Mouse (Mus musculus): Measurements from ENCODE around the gene Ceacam19. TPM values are rescaled to one million over a fixed set of nuclear protein-coding genes. Genes with fewer than 3 reads are reported as not detected.
A peak's percentile ranks its signal among the peaks of the same experiment; 100 is the strongest.

Gene Ceacam19
- polyA plus RNA-seq, 1 experiment from 2014 or later, result not detected

GRCm38 (mm10) chr7:19923354-19923753 is 35.6 kb upstream of the Ceacam19 start:
- no peak overlapping the region for H3K4me2 ChIP-seq (replicated peaks; ENCODE audit: low read depth)
- no peak for TF ChIP-seq CTCF (IDR thresholded peaks at IDR 0.05; ENCODE audit: low read depth)
- no peak overlapping the region for H3K27ac ChIP-seq (ENCODE audit: low read depth, low read length)
- 56% methylated on average over 2 of the region's 2 CpGs for WGBS
- no peaks in the 10 kb centered on the region for H3K9me3 ChIP-seq (ENCODE audit: control insufficient read depth)
- no peak for ATAC-seq
- no peak overlapping the region for H3K4me3 ChIP-seq (ENCODE audit: low read depth, low read length)
- H3K36me3 ChIP-seq (ENCODE audit: control insufficient read depth, insufficient read depth), result peaks cover 3% of the 10 kb centered on the region; the same call in 1 of the 2 replicates
- no peaks in the 10 kb centered on the region for H3K27me3 ChIP-seq (replicated peaks; ENCODE audit: control insufficient read depth, insufficient read depth, low read length)
- H3K9ac ChIP-seq (ENCODE audit: low read depth, low read length), result no peak overlapping the region
- H3K4me1 ChIP-seq (replicated peaks; ENCODE audit: control insufficient read depth, insufficient read depth, low read length), result peaks cover 4% of the 10 kb centered on the region; the same call in 1 of the 2 replicates

GRCm38 (mm10) chr7:19920506-19921261 is 32.9 kb upstream of the Ceacam19 start, which contains the start of gene Pvr:
Gene Pvr (minus strand): TSS chr7:19921160.
- WGBS, result under 1% methylated on average over 58 of the region's 60 CpGs
- H3K4me3 ChIP-seq (ENCODE audit: low read depth, low read length), result peak within 1 kb of the TSS; percentile 79
- peak; percentile 92 for ATAC-seq
- H3K36me3 ChIP-seq (ENCODE audit: control insufficient read depth, insufficient read depth), result peaks cover 28% of the 10 kb centered on the region
- H3K27ac ChIP-seq (ENCODE audit: low read depth, low read length), result peak within 1 kb of the TSS; percentile 93
- no peaks in the 10 kb centered on the region for H3K27me3 ChIP-seq (replicated peaks; ENCODE audit: control insufficient read depth, insufficient read depth, low read length)
- peaks cover 4% of the 10 kb centered on the region; the same call in 1 of the 2 replicates for H3K4me1 ChIP-seq (replicated peaks; ENCODE audit: control insufficient read depth, insufficient read depth, low read length)
- H3K9me3 ChIP-seq (ENCODE audit: control insufficient read depth), result no peaks in the 10 kb centered on the region
- H3K4me2 ChIP-seq (replicated peaks; ENCODE audit: low read depth), result peak within 1 kb of the TSS; percentile 90
- peak; percentile 58 for TF ChIP-seq CTCF (IDR thresholded peaks at IDR 0.05; ENCODE audit: low read depth)
- peak within 1 kb of the TSS; percentile 90 for H3K9ac ChIP-seq (ENCODE audit: low read depth, low read length)

DNA sequence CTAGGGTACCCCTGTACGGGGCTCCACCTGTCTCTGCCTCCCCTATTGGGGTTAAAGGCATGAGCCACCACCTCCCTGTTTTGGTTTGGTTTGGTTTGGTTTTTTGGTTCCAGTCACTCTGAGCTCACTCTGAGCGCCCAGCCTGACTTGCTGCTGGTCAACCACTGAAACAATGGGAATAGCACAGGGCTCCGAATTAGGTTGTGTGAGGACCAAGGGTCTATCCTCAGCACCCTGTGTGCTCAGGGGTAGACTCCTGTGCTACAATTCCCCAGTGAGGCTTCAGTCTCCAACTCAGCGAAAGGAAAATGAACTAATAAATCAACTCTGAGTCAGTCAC is 32.4 kb upstream of the Ceacam19 start:
- Histone ChIP-seq H3K9me3 (ENCODE audit: control insufficient read depth) (no peaks in the 10 kb centered on the region), H3K36me3 (ENCODE audit: control insufficient read depth, insufficient read depth) (peaks cover 34% of the 10 kb centered on the region), H3K9ac (ENCODE audit: low read depth, low read length) (peak overlapping the region; percentile 90), H3K27me3 (replicated peaks; ENCODE audit: control insufficient read depth, insufficient read depth, low read length) (no peaks in the 10 kb centered on the region), H3K4me2 (replicated peaks; ENCODE audit: low read depth) (peak overlapping the region; percentile 90), H3K4me1 (replicated peaks; ENCODE audit: control insufficient read depth, insufficient read depth, low read length) (peaks cover 4% of the 10 kb centered on the region; the same call in 1 of the 2 replicates), H3K4me3 (ENCODE audit: low read depth, low read length) (peak overlapping the region; percentile 79), H3K27ac (ENCODE audit: low read depth, low read length) (peak overlapping the region; percentile 93)
- TF ChIP-seq CTCF (IDR thresholded peaks at IDR 0.05; ENCODE audit: low read depth), result no peak
- WGBS, result 27% methylated on average over 4 of the region's 4 CpGs
- no peak for ATAC-seq

DNA sequence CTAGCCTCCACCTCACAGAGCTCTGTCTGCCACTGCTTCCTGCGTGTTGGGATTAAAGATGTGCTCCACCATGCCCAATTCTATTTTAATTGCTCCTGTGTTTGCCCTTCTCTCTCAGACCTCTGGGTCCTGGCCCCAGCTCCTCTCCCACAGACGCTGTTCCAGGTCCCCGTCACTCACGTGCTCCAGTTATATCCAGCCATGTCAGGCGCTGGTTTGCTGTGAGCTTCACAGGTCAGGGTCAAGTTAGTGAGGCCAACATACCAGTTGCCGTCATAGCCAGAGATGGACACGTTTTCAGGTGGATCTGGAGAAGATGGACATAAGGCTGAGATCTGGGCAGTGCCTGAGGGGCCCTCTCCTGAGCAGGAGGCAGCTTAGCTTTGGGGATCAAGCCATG is 26.8 kb upstream of the Ceacam19 start:
- no peak overlapping the region for H3K4me2 ChIP-seq (replicated peaks; ENCODE audit: low read depth)
- H3K9me3 ChIP-seq (ENCODE audit: control insufficient read depth), result no peaks in the 10 kb centered on the region
- no peak overlapping the region for H3K27ac ChIP-seq (ENCODE audit: low read depth, low read length)
- no peaks in the 10 kb centered on the region for H3K4me1 ChIP-seq (replicated peaks; ENCODE audit: control insufficient read depth, insufficient read depth, low read length)
- ATAC-seq, result no peak
- H3K27me3 ChIP-seq (replicated peaks; ENCODE audit: control insufficient read depth, insufficient read depth, low read length), result no peaks in the 10 kb centered on the region
- TF ChIP-seq CTCF (IDR thresholded peaks at IDR 0.05; ENCODE audit: low read depth), result no peak
- H3K36me3 ChIP-seq (ENCODE audit: control insufficient read depth, insufficient read depth), result peaks cover 62% of the 10 kb centered on the region
- H3K4me3 ChIP-seq (ENCODE audit: low read depth, low read length), result no peak overlapping the region
- WGBS, result 89% methylated on average over 7 of the region's 7 CpGs
- no peak overlapping the region for H3K9ac ChIP-seq (ENCODE audit: low read depth, low read length)

DNA sequence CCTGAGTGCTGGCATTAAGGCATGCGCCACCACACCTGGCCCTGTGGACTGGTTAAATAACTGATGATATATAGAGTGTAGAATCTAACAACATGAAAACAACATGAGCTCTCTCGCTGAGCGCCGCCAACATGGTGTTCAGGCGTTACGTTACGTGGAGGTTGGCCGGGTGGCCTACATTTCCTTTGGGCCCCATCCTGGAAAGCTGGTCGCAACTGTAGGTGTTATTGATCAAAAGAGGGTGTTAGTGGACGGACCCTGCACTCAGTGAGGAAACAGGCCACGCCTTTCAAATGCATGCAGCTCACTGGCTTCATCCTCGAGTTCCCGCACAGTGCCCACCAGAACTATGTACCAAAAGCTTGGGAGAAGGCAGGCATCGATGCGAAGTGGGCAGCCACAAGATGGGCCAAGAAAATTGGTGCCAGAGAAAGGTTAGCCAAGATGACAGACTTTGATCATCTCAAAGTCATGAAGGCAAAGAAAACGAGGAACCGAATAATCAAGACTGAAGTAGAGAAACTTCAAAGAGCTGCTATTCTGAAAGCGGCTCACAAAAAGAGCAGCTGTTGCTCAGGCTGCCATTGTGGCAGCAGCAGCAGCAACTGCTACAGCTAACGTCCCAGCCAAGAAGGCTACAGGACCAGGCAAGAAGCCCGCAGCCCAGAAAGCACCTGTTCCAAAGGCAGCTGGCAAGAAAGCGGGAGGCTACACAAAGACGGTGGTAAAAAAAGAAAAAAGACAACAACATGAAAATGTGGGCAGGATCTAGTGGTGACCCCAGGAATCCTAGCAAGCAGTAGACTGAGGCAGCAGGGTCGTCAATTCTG is 24.1 kb upstream of the Ceacam19 start:
- no peak for TF ChIP-seq CTCF (IDR thresholded peaks at IDR 0.05; ENCODE audit: low read depth)
- no peak for ATAC-seq
- 90% methylated on average over 23 of the region's 23 CpGs for WGBS
- Histone ChIP-seq H3K9me3 (ENCODE audit: control insufficient read depth) (no peaks in the 10 kb centered on the region), H3K27ac (ENCODE audit: low read depth, low read length) (no peak overlapping the region), H3K9ac (ENCODE audit: low read depth, low read length) (no peak overlapping the region), H3K36me3 (ENCODE audit: control insufficient read depth, insufficient read depth) (peaks cover 64% of the 10 kb centered on the region), H3K27me3 (replicated peaks; ENCODE audit: control insufficient read depth, insufficient read depth, low read length) (no peaks in the 10 kb centered on the region), H3K4me2 (replicated peaks; ENCODE audit: low read depth) (no peak overlapping the region), H3K4me3 (ENCODE audit: low read depth, low read length) (no peak overlapping the region), H3K4me1 (replicated peaks; ENCODE audit: control insufficient read depth, insufficient read depth, low read length) (no peaks in the 10 kb centered on the region)

- no peak overlapping the region for H3K4me3 ChIP-seq (ENCODE audit: low read depth, low read length)
- no peak for TF ChIP-seq CTCF (IDR thresholded peaks at IDR 0.05; ENCODE audit: low read depth)
- WGBS, result 77% methylated on average over 6 of the region's 6 CpGs
- H3K4me2 ChIP-seq (replicated peaks; ENCODE audit: low read depth), result no peak overlapping the region
- no peaks in the 10 kb centered on the region for H3K4me1 ChIP-seq (replicated peaks; ENCODE audit: control insufficient read depth, insufficient read depth, low read length)
- no peak overlapping the region for H3K9ac ChIP-seq (ENCODE audit: low read depth, low read length)
- ATAC-seq, result no peak
- H3K27me3 ChIP-seq (replicated peaks; ENCODE audit: control insufficient read depth, insufficient read depth, low read length), result no peaks in the 10 kb centered on the region
- no peak overlapping the region for H3K27ac ChIP-seq (ENCODE audit: low read depth, low read length)
- H3K9me3 ChIP-seq (ENCODE audit: control insufficient read depth), result no peaks in the 10 kb centered on the region
- peaks cover 64% of the 10 kb centered on the region for H3K36me3 ChIP-seq (ENCODE audit: control insufficient read depth, insufficient read depth)
Measured at GRCm38 (mm10) chr7:19911292-19911658, 23.5 kb upstream of the Ceacam19 start.

Data from intestine, postnatal 0 days (tissue).